ENCODE assay signal across 26 mouse cellular contexts in the genomic region with DNA sequence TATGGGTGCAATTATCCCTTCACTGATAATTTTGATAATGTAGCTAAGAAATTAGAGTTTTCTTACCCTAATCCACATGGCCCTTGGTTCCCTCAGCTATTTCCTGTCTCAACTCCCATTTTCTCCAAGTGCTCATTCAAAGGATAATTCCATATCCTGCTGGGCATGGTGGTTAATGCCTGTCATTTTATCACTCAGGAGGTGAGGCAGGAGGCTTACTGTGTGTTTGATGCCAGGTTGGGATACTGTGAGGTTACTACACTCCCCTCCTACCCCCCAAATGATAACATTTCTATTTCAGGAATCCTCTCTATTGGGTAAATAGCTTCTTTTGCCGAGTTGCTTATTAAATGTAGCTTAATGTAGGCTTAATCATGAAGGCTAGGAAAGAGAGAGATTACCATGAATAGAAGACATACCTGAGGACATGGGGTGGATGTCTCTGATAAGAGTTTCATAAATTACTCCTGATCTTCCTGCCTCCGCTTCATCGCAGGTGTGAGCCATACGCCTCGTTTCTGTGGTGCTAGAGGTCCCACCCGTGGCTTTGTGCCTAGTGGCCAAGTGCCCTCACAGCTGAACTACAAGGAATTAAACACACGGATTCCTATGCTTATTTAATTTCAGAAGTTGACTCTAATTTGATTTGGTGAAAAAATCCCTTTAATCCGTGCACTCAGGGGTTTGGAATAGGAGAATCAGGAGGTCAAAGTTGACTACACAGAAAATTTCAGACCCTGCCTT. TPM values are rescaled to one million over a fixed set of nuclear protein-coding genes. Genes with fewer than 3 reads are reported as not detected.
"Had no signal": no experiment of that assay in that cellular context is flagged by ENCODE, and none has a peak within 500 bp of the region (broad histone marks: within the 10 kb centered on the region; RNA-seq: fewer than 3 reads in every experiment).

No protein-coding gene starts in this region.

- H3K27me3 ChIP-seq: midbrain, embryonic 12.5 days; neural tube, embryonic 13.5 days; neural tube, embryonic 15.5 days had no signal

- ATAC-seq: midbrain, embryonic 16.5 days had no signal

- H3K4me2 ChIP-seq: lung, embryonic 14.5 days; midbrain, embryonic 12.5 days; neural tube, embryonic 13.5 days; neural tube, embryonic 15.5 days had no signal

- H3K9me3 ChIP-seq: midbrain, embryonic 10.5 days; midbrain, embryonic 12.5 days; neural tube, embryonic 13.5 days; neural tube, embryonic 15.5 days had no signal

- H3K9ac ChIP-seq: lung, embryonic 14.5 days; midbrain, embryonic 12.5 days; neural tube, embryonic 13.5 days; neural tube, embryonic 15.5 days had no signal

- H3K4me3 ChIP-seq: midbrain, embryonic 10.5 days; midbrain, embryonic 12.5 days; myocyte; neural tube, embryonic 13.5 days; neural tube, embryonic 15.5 days had no signal

- H3K36me3 ChIP-seq: midbrain, embryonic 10.5 days; midbrain, embryonic 12.5 days; neural tube, embryonic 13.5 days; neural tube, embryonic 15.5 days had no signal

- DNase-seq: lung, embryonic 14.5 days; lung, postnatal 10 days; lung, postnatal 4 days; midbrain, embryonic 14.5 days; retina, postnatal 1 day; right cerebral cortex, adult 18-20 months; right cerebral cortex, postnatal 25 days; right cerebral cortex, postnatal 4 days; spleen, adult 18-20 months; thymus, adult 18-20 months; thymus, postnatal 14 days; thymus, postnatal 36 days had no signal

- H3K27ac ChIP-seq: midbrain, embryonic 10.5 days; midbrain, embryonic 12.5 days; neural tube, embryonic 13.5 days; neural tube, embryonic 15.5 days had no signal

- H3K4me1 ChIP-seq: midbrain, embryonic 10.5 days; midbrain, embryonic 12.5 days; neural tube, embryonic 13.5 days; neural tube, embryonic 15.5 days had no signal

RNA-seq across cellular contexts. Expression of a gene that starts 20.1 kb away (rescaled TPM):
- total RNA-seq: megakaryocyte, adult 5-6 weeks; megakaryocyte-erythroid progenitor cell, adult 5-6 weeks had no signal
- polyA plus RNA-seq: midbrain, embryonic 10.5 days; midbrain, embryonic 12.5 days; midbrain, embryonic 14.5 days; midbrain, embryonic 16.5 days; neural tube, embryonic 11.5 days; neural tube, embryonic 13.5 days; neural tube, embryonic 15.5 days; small intestine, adult 2 months; stomach, embryonic 14.5 days; stomach, embryonic 16.5 days; thymus, postnatal 0 days had no signal

RNA-seq across cellular contexts. Expression of a gene that starts 40.2 kb away (rescaled TPM):
- total RNA-seq: megakaryocyte, adult 5-6 weeks; megakaryocyte-erythroid progenitor cell, adult 5-6 weeks had no signal
- polyA plus RNA-seq: lung, embryonic 14.5 days; lung, embryonic 16.5 days; midbrain, embryonic 10.5 days; midbrain, embryonic 12.5 days; midbrain, embryonic 14.5 days; midbrain, embryonic 16.5 days; neural tube, embryonic 11.5 days; neural tube, embryonic 13.5 days; neural tube, embryonic 15.5 days; small intestine, adult 2 months; stomach, embryonic 14.5 days; stomach, embryonic 16.5 days; thymus, postnatal 0 days had no signal
